Mouse (Mus musculus) lung, postnatal 0 days (tissue): ENCODE data around the gene Rabl6.

ENCODE experiments used
- CTCF ChIP-seq: IDR thresholded peaks from 2 replicates; pipeline ENCODE4 v1.5.1; 2016; ENCODE audit warnings: antibody characterized with exemption, mild to moderate bottlenecking
- EP300 ChIP-seq: IDR thresholded peaks from 2 replicates; pipeline ENCODE4 v1.6.1; 2016; ENCODE audit warnings: antibody characterized with exemption, mild to moderate bottlenecking, control low read depth

- TF ChIP-seq CTCF (no peak), EP300 (no peak)
Observed at GRCm38 (mm10) chr2:25574579-25575431, 33.5 kb downstream of the Rabl6 start, which contains the start of the genes Mamdc4 and Phpt1.
